Mouse (Mus musculus) 416B (cell line): ENCODE measurements around the gene Mgmt.

Experiments
- DNase-seq: peaks from one replicate; pipeline ENCODE4 v3.0.0; 2011; ENCODE audit warnings: low read depth

Mgmt gene

GRCm38 (mm10) chr7:136912901-136913300 lies 18.5 kb downstream of the Mgmt start:
- no peak for DNase-seq

- no peak for DNase-seq
Measured at GRCm38 (mm10) chr7:136916021-136916420, 21.6 kb downstream of the Mgmt start.

GRCm38 (mm10) chr7:136920976-136921755 lies 26.8 kb downstream of the Mgmt start:
- no peak for DNase-seq

GRCm38 (mm10) chr7:136922230-136922629 lies 27.8 kb downstream of the Mgmt start:
- no peak for DNase-seq

- DNase-seq, result no peak
Measured at GRCm38 (mm10) chr7:136924610-136925260, 30.3 kb downstream of the Mgmt start.

- DNase-seq, result no peak
Measured at GRCm38 (mm10) chr7:136926178-136926577, 31.8 kb downstream of the Mgmt start.

- no peak for DNase-seq
Measured at GRCm38 (mm10) chr7:136930451-136930850, 36.0 kb downstream of the Mgmt start.

- DNase-seq, result no peak
Measured at GRCm38 (mm10) chr7:136933367-136933766, 39.0 kb downstream of the Mgmt start.

GRCm38 (mm10) chr7:136934336-136934735 lies 39.9 kb downstream of the Mgmt start:
- DNase-seq, result no peak

GRCm38 (mm10) chr7:136934784-136935183 lies 40.4 kb downstream of the Mgmt start:
- no peak for DNase-seq

GRCm38 (mm10) chr7:136938371-136938770 lies 44.0 kb downstream of the Mgmt start:
- no peak for DNase-seq

GRCm38 (mm10) chr7:136942414-136942813 lies 48.0 kb downstream of the Mgmt start:
- no peak for DNase-seq

GRCm38 (mm10) chr7:136943886-136944285 lies 49.5 kb downstream of the Mgmt start:
- DNase-seq, result no peak

- DNase-seq, result no peak
Measured at GRCm38 (mm10) chr7:136945697-136946096, 51.3 kb downstream of the Mgmt start.

- no peak for DNase-seq
Measured at GRCm38 (mm10) chr7:136946131-136946530, 51.7 kb downstream of the Mgmt start.

- no peak for DNase-seq
Measured at GRCm38 (mm10) chr7:136948275-136948810, 53.9 kb downstream of the Mgmt start.

- DNase-seq, result no peak
Measured at GRCm38 (mm10) chr7:136952608-136953007, 58.2 kb downstream of the Mgmt start.

GRCm38 (mm10) chr7:136953251-136953650 lies 58.8 kb downstream of the Mgmt start:
- DNase-seq, result no peak

GRCm38 (mm10) chr7:136972361-136972760 lies 77.9 kb downstream of the Mgmt start:
- no peak for DNase-seq

- no peak for DNase-seq
Measured at GRCm38 (mm10) chr7:136975001-136975400, 80.6 kb downstream of the Mgmt start.

- DNase-seq, result no peak
Measured at GRCm38 (mm10) chr7:136997456-136997855, 103.0 kb downstream of the Mgmt start.

GRCm38 (mm10) chr7:137000703-137001102 lies 106.3 kb downstream of the Mgmt start:
- DNase-seq, result no peak

- no peak for DNase-seq
Measured at GRCm38 (mm10) chr7:137001215-137001614, 106.8 kb downstream of the Mgmt start.
